Mouse (Mus musculus) heart, embryonic 15.5 days (tissue): ENCODE results near the gene Alk. TPM values are rescaled to one million over a fixed set of nuclear protein-coding genes. Genes with fewer than 3 reads are reported as not detected.

ENCODE experiments used
- ATAC-seq: fragments of 200-750 bp; cut with Nextera tagmentation; replicated peaks from 2 replicates; pipeline ENCODE4 v1.8.0; 2017; ENCODE audit warnings: low read depth, moderate TSS enrichment; ENCODE audit not compliant: insufficient number of reproducible peaks, insufficient read depth, low FRiP score
- H3K27ac ChIP-seq: fragments of 300-500 bp; sonication (generic); 2 replicates; pipeline ENCODE4 v1.5.1; 2015; ENCODE audit warnings: mild to moderate bottlenecking, inconsistent platforms
- H3K27me3 ChIP-seq: fragments of 300-500 bp; sonication (generic); 2 replicates; pipeline ENCODE4 v1.6.1; 2015; ENCODE audit warnings: inconsistent platforms
- H3K36me3 ChIP-seq: fragments of 300-500 bp; sonication (generic); 2 replicates; pipeline ENCODE4 v1.6.1; 2015; ENCODE audit warnings: mild to moderate bottlenecking, inconsistent platforms
- H3K4me1 ChIP-seq: fragments of 300-500 bp; sonication (generic); replicated peaks from 2 replicates; pipeline ENCODE4 v1.6.1; 2015; ENCODE audit warnings: inconsistent platforms
- H3K4me2 ChIP-seq: fragments of 300-500 bp; sonication (generic); 2 replicates; pipeline ENCODE4 v1.6.1; 2015; ENCODE audit warnings: inconsistent platforms, mild to moderate bottlenecking, moderate library complexity
- H3K4me3 ChIP-seq: fragments of 300-500 bp; sonication (generic); 2 replicates; pipeline ENCODE4 v1.5.1; 2015; ENCODE audit warnings: mild to moderate bottlenecking, inconsistent platforms
- H3K9ac ChIP-seq: fragments of 300-500 bp; sonication (generic); 2 replicates; pipeline ENCODE4 v1.6.1; 2015; ENCODE audit warnings: mild to moderate bottlenecking, inconsistent platforms
- H3K9me3 ChIP-seq: fragments of 300-500 bp; sonication (generic); replicated peaks from 2 replicates; pipeline ENCODE4 v1.6.1; 2016; ENCODE audit warnings: inconsistent platforms
- WGBS: fragments of 180-500 bp; shearing (Covaris S2); methylation state at CpG from one replicate; pipeline ENCODE4 v1.1.7; 2015; ENCODE audit warnings: mixed read lengths; 5-methylcytosine and 5-hydroxymethylcytosine counted together
- polyA plus RNA-seq: library from polyadenylated mRNA; unstranded; fragments of >200 nt; fragmentation: Nextera tagmentation; extraction: Ambion mirVana; gene quantifications from 2 replicates; pipeline ENCODE4 v1.2.1, GENCODE M21; 2015

The Alk gene
- polyA plus RNA-seq, 1 experiment from 2014 or later = 0.21 TPM

DNA sequence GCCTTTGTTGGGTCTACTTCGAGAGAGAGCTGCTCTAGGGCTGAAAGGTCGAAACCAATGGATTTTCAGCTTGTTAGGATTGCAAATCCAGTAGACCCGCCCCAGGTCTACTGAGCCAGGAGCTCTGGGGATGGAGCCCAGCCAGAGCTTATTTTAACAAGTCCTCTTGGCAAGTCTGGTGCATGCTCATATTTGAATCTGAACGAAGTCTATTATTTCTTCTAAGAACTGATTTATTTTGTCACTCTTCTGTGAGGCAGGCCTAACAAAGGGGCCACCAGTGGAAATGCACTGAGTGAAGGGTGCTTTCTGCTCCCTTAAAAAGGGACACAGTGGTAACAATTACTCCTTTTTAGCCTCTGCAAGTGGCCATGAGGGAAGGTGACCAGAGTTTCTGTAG, 24.3 kb downstream of the Alk start:
- no peaks in the 10 kb centered on the region for H3K27me3 ChIP-seq
- no peak overlapping the region for H3K4me2 ChIP-seq
- H3K27ac ChIP-seq = no peak overlapping the region
- H3K9me3 ChIP-seq = no peaks in the 10 kb centered on the region
- ATAC-seq = no peak
- H3K36me3 ChIP-seq = no peaks in the 10 kb centered on the region
- no peak overlapping the region for H3K9ac ChIP-seq
- WGBS = 67% methylated on average over 4 of the region's 4 CpGs
- no peak overlapping the region for H3K4me3 ChIP-seq
- no peaks in the 10 kb centered on the region for H3K4me1 ChIP-seq

DNA sequence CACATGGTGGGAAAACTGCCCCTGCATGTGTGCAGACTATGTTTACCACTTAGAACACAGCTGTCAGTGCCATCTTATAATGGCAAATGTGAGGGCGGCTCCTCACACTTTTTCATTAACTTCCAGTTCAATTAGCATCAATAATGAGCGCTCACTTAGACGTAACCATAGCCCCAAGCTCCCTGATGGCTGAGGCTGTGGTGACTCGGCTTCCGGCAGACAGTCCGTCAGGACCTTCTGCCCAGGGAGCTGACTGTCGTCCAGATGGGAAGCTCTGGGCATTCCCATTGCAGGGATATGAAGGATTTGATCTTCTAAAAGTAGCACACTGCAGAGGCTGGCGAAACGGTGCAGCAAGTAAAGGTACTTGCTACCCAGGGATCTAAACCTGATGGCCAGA, 25.1 kb downstream of the Alk start:
- 88% methylated on average over 9 of the region's 9 CpGs for WGBS
- no peak overlapping the region for H3K9ac ChIP-seq
- no peak overlapping the region for H3K27ac ChIP-seq
- no peak overlapping the region for H3K4me2 ChIP-seq
- H3K27me3 ChIP-seq = no peaks in the 10 kb centered on the region
- H3K36me3 ChIP-seq = no peaks in the 10 kb centered on the region
- no peaks in the 10 kb centered on the region for H3K4me1 ChIP-seq
- no peak overlapping the region for H3K4me3 ChIP-seq
- no peak for ATAC-seq
- no peaks in the 10 kb centered on the region for H3K9me3 ChIP-seq

DNA sequence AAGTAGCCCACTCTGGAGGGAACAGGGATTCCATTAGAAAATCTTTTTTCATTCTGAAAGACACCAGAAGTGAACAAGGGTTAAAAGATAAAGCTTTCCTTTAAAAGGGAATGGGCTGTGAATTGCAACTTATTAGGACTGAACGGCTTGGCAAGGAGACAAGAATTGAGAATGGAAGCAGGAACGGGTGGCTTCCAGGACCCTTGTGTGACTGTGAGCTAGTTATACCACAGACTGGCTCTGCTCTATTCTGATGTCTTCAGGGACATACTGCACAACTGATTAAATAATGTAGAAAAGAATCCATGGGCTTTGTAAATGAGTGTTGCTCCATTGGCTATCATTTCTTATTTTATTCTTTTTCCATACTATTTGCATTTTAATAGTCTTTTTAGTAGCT, 33.0 kb downstream of the Alk start:
- H3K4me2 ChIP-seq = no peak overlapping the region
- no peaks in the 10 kb centered on the region for H3K27me3 ChIP-seq
- H3K4me1 ChIP-seq = no peaks in the 10 kb centered on the region
- no peak overlapping the region for H3K27ac ChIP-seq
- H3K36me3 ChIP-seq = no peaks in the 10 kb centered on the region
- no peak for ATAC-seq
- H3K9me3 ChIP-seq = no peaks in the 10 kb centered on the region
- H3K4me3 ChIP-seq = no peak overlapping the region
- H3K9ac ChIP-seq = no peak overlapping the region
- WGBS = 66% methylated on average over 2 of the region's 2 CpGs

DNA sequence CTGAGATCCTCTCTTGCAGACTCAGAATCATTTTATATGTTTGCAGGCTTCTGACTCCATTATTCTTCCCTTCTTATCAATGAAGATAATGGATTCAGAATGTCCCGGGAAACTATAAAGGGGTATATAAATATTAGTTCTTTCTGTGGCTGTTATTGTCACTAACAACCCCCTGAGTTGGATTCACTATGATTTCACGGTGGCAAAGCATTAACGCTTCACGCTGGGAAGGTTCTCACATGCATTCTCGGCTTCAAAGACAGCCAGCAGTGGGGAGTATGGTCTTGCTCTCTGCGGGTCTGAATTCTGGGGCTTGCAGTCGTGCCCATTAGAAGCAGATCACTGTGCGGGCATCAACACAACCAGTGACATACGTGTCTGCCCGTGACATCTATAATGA, 34.9 kb downstream of the Alk start:
- H3K27me3 ChIP-seq = no peaks in the 10 kb centered on the region
- no peak overlapping the region for H3K4me2 ChIP-seq
- WGBS = 67% methylated on average over 10 of the region's 10 CpGs
- no peaks in the 10 kb centered on the region for H3K36me3 ChIP-seq
- H3K4me1 ChIP-seq = no peaks in the 10 kb centered on the region
- ATAC-seq = no peak
- no peak overlapping the region for H3K4me3 ChIP-seq
- no peak overlapping the region for H3K27ac ChIP-seq
- no peaks in the 10 kb centered on the region for H3K9me3 ChIP-seq
- no peak overlapping the region for H3K9ac ChIP-seq

DNA sequence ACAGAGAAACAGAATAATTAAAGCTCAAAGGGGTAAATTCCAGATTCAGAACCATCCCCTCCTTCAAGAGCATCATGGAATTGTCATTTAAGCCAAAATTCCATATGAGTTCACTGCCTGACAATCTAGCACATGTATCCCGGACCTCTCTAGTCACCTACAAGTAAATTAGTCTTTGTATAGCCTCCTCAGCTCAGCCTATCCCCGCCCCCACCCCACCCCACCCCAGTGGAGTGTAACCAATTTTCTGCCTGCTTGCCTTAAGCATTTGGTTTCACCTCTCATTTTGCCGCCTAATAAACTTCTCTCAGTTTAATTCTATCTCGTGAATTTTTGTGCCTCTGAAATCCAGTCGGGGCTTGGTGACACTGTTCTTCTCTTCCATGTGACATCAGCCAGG, 41.0 kb downstream of the Alk start:
- ATAC-seq = no peak
- Histone ChIP-seq H3K27ac (no peak overlapping the region), H3K4me2 (no peak overlapping the region), H3K9me3 (no peaks in the 10 kb centered on the region), H3K9ac (no peak overlapping the region), H3K27me3 (no peaks in the 10 kb centered on the region), H3K36me3 (no peaks in the 10 kb centered on the region), H3K4me3 (no peak overlapping the region), H3K4me1 (no peaks in the 10 kb centered on the region)
- 73% methylated on average over 5 of the region's 5 CpGs for WGBS

DNA sequence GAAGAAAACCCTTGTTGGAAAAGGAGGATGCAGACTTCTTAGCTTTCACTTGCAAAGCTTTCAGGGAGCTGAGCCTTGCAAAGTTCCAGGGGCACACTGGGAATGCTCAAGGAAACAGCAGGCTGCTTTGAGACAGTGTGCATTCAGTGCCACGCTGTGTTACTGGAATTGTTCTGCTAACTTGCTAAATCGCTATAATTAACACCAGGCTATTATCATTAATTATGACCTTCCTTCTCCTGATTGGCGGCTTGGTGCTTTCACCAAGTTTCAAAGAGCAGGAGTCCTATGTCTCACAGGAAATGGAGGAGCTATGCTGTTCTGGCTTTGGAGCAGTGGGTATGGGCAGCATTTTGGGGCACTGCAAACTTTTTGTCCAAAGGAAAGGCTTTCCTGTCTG, 43.0 kb downstream of the Alk start:
- Histone ChIP-seq H3K4me2 (no peak overlapping the region), H3K27me3 (no peaks in the 10 kb centered on the region), H3K4me3 (no peak overlapping the region), H3K9me3 (no peaks in the 10 kb centered on the region), H3K9ac (no peak overlapping the region), H3K27ac (no peak overlapping the region), H3K4me1 (no peaks in the 10 kb centered on the region), H3K36me3 (no peaks in the 10 kb centered on the region)
- 69% methylated on average over 3 of the region's 3 CpGs for WGBS
- ATAC-seq = no peak

- 68% methylated on average over 1 of the region's 1 CpGs for WGBS
- H3K9ac ChIP-seq = no peak overlapping the region
- ATAC-seq = no peak
Observed at GRCm38 (mm10) chr17:72560771-72561170, 43.7 kb downstream of the Alk start.

DNA sequence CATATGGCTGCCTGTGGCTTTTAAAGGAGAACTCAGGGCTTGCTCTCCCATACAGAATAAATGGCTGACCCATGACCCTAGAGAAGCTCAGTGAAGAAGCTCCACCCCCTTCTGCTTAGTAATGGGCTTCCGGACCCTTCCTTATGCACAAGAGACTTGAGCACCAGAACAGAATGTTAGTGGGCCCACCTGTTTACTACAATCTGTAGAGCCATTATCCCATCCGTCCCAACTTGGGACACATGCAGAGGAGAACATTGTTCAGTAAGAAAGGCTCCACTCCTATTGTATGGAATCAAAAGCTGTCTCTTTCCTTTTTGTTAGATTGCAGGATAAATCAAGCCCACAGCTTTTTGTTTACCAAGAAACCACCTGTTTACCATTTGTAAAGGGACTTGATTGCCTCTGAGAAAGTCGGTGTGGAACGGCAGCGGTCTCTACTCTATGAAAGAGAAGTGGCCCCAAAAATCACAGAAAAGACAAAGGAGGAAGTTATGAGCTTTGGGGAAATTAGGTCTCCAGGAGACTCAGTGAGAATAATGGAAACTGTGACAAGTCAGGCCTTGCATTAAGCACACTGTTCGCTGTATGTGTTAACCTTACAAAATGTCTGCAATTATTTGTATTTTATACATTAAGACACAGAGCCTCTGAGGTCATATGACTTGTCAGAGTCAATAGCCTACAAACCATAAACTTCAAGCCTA, 47.2 kb downstream of the Alk start:
- Histone ChIP-seq H3K9me3 (no peaks in the 10 kb centered on the region), H3K27me3 (no peaks in the 10 kb centered on the region), H3K4me3 (no peak overlapping the region), H3K36me3 (no peaks in the 10 kb centered on the region), H3K27ac (no peak overlapping the region), H3K4me2 (no peak overlapping the region), H3K4me1 (no peaks in the 10 kb centered on the region), H3K9ac (no peak overlapping the region)
- ATAC-seq = no peak
- 90% methylated on average over 6 of the region's 6 CpGs for WGBS

More at GRCm38 (mm10) chr17:72560771-72561170, 43.7 kb downstream of the Alk start:
- no peak overlapping the region for H3K4me3 ChIP-seq
- no peaks in the 10 kb centered on the region for H3K27me3 ChIP-seq
- no peak overlapping the region for H3K4me2 ChIP-seq
- no peaks in the 10 kb centered on the region for H3K4me1 ChIP-seq
- no peak overlapping the region for H3K27ac ChIP-seq
- H3K36me3 ChIP-seq = no peaks in the 10 kb centered on the region
- H3K9me3 ChIP-seq = no peaks in the 10 kb centered on the region

DNA sequence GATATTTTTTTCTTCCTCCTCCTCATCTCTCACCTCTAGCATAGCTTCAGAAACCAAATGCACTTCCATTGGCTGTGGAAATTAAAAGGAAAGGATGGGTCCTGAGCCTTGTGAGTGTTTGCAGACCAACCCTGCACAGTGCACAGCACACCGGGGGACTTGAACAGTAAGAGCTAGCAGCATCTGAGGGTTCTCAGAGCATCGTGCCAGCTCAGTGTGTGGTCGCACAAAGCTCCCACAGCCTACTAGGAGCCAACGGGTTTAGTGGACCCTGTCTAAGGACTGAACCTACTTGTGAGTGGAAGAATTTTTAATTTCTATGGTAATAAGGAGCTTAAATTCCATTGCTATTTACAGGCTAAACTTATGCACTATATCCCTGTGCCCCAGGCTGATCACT, 58.2 kb downstream of the Alk start:
- Histone ChIP-seq H3K36me3 (no peaks in the 10 kb centered on the region), H3K9ac (no peak overlapping the region), H3K27ac (no peak overlapping the region), H3K9me3 (no peaks in the 10 kb centered on the region; the same call in 1 of the 2 replicates), H3K4me2 (no peak overlapping the region), H3K27me3 (no peaks in the 10 kb centered on the region), H3K4me1 (no peaks in the 10 kb centered on the region), H3K4me3 (no peak overlapping the region)
- WGBS = 81% methylated on average over 4 of the region's 4 CpGs
- no peak for ATAC-seq

DNA sequence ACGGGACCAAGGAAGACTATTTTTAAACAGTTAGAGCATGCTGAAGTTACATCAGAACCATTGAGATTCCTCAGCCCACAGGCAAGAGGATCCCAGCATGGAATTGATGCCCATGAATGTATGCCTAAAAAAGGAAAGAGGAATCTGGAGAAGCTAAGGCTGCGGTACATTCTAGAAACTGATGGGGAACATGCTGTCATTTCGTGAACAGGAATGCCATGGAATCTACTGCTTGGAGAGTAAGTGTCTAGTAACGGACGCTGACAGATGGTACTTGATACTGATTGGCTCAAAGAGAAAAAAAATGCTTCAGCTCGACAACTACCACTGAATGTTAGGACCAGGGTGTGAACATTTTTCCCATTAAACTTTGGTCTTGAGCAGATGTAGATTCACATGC, 69.1 kb downstream of the Alk start:
- WGBS = 47% methylated on average over 6 of the region's 6 CpGs
- no peak overlapping the region for H3K4me3 ChIP-seq
- no peak overlapping the region for H3K4me2 ChIP-seq
- H3K9ac ChIP-seq = no peak overlapping the region
- ATAC-seq = no peak
- no peaks in the 10 kb centered on the region for H3K27me3 ChIP-seq
- no peaks in the 10 kb centered on the region for H3K36me3 ChIP-seq
- no peaks in the 10 kb centered on the region for H3K4me1 ChIP-seq
- no peaks in the 10 kb centered on the region for H3K9me3 ChIP-seq
- no peak overlapping the region for H3K27ac ChIP-seq

DNA sequence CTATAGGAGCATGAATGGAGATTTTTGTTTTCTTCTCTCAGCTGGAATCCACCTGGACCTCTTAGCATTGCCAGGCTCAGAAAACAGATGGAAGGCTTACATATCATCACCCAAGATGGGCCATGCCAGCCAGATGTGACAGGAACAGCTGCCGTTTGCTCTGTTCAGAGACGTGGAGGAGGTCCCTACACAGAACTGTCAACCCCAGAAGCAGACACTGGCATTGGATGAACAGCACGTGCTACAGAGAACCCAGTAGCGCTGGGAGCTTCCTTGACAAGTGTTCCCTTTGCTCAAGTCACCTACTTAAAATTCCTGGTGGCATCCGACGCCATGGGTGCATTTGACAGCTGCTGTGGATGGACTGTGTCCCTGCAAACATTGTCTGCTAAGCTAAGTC, 72.2 kb downstream of the Alk start:
- no peaks in the 10 kb centered on the region for H3K4me1 ChIP-seq
- H3K4me2 ChIP-seq = no peak overlapping the region
- no peak for ATAC-seq
- no peak overlapping the region for H3K4me3 ChIP-seq
- no peaks in the 10 kb centered on the region for H3K27me3 ChIP-seq
- H3K27ac ChIP-seq = no peak overlapping the region
- H3K36me3 ChIP-seq = no peaks in the 10 kb centered on the region
- H3K9me3 ChIP-seq = no peaks in the 10 kb centered on the region
- H3K9ac ChIP-seq = no peak overlapping the region
- 59% methylated on average over 6 of the region's 6 CpGs for WGBS

GRCm38 (mm10) chr17:72528481-72528880, 75.9 kb downstream of the Alk start:
- Histone ChIP-seq H3K9me3 (no peaks in the 10 kb centered on the region), H3K4me1 (no peaks in the 10 kb centered on the region), H3K27me3 (no peaks in the 10 kb centered on the region), H3K27ac (no peak overlapping the region), H3K4me2 (no peak overlapping the region), H3K4me3 (no peak overlapping the region), H3K36me3 (no peaks in the 10 kb centered on the region), H3K9ac (no peak overlapping the region)
- ATAC-seq = no peak
- 90% methylated on average over 8 of the region's 8 CpGs for WGBS
